Comparison of ENCODE assay signal across 8 mouse cellular contexts in genomic region chr5:36313353-36314079, GRCm38 (mm10).
A peak's percentile ranks its signal among the peaks of the same experiment; 100 is the strongest.
DNase-seq lines count a peak whose midpoint lies in the region; ATAC-seq and TF ChIP-seq lines count a peak whose summit lies in the region.

No protein-coding gene starts in this region.

- peak overlapping the region; percentile 42 for H3K4me2 ChIP-seq in heart, embryonic 16.5 days (ENCODE audit: low read depth, low read length)
- peak overlapping the region; percentile 31; the same call in 1 of the 2 replicates for H3K4me2 ChIP-seq in kidney, postnatal 0 days (ENCODE audit: low read length)

- peak; percentile 90 for ATAC-seq in heart, embryonic 16.5 days (replicated peaks; ENCODE audit: extremely low read depth, insufficient read depth, low FRiP score)
- ATAC-seq in kidney, postnatal 0 days (replicated peaks; ENCODE audit: low FRiP score, low read depth), result peak; percentile 85
- ATAC-seq in erythroid progenitor cell, adult 5-6 weeks (replicated peaks; ENCODE audit: low FRiP score, poor library complexity, severe bottlenecking), result no peak

- peak overlapping the region; percentile 34; the same call in 1 of the 2 replicates for H3K9ac ChIP-seq in heart, embryonic 16.5 days (ENCODE audit: low read length)
- no peak overlapping the region for H3K9ac ChIP-seq in kidney, postnatal 0 days (ENCODE audit: low read depth, low read length)

- H3K36me3 ChIP-seq in forebrain, embryonic 10.5 days (replicated peaks), result no peaks in the 10 kb centered on the region
- H3K36me3 ChIP-seq in heart, embryonic 16.5 days (ENCODE audit: control insufficient read depth, insufficient read depth), result no peaks in the 10 kb centered on the region
- no peaks in the 10 kb centered on the region for H3K36me3 ChIP-seq in kidney, postnatal 0 days (ENCODE audit: insufficient read depth, low read length)

- H3K4me1 ChIP-seq in forebrain, embryonic 10.5 days, result peaks cover 59% of the 10 kb centered on the region
- H3K4me1 ChIP-seq in heart, embryonic 16.5 days (ENCODE audit: control insufficient read depth, insufficient read depth, low read length), result peaks cover 20% of the 10 kb centered on the region
- peaks cover 11% of the 10 kb centered on the region for H3K4me1 ChIP-seq in kidney, postnatal 0 days (replicated peaks; ENCODE audit: insufficient read depth, low read length)

- no peak for TF ChIP-seq CTCF in kidney, postnatal 0 days (IDR thresholded peaks at IDR 0.05; ENCODE audit: low read depth)

- H3K4me3 ChIP-seq in forebrain, embryonic 10.5 days, result 0 out of 2 replicates have a peak overlapping the region, but pooled peaks have one; percentile 5
- H3K4me3 ChIP-seq in heart, embryonic 16.5 days (ENCODE audit: low read length), result peak overlapping the region; percentile 19; the same call in 1 of the 2 replicates
- H3K4me3 ChIP-seq in kidney, postnatal 0 days (replicated peaks; ENCODE audit: low read depth, low read length), result no peak overlapping the region

- H3K27me3 ChIP-seq in forebrain, embryonic 10.5 days (ENCODE audit: poor library complexity, severe bottlenecking), result no peaks in the 10 kb centered on the region
- H3K27me3 ChIP-seq in heart, embryonic 16.5 days (ENCODE audit: control insufficient read depth, insufficient read depth, low read length), result no peaks in the 10 kb centered on the region
- no peaks in the 10 kb centered on the region for H3K27me3 ChIP-seq in kidney, postnatal 0 days (ENCODE audit: insufficient read depth, low read length)

- no peaks in the 10 kb centered on the region for H3K9me3 ChIP-seq in forebrain, embryonic 10.5 days
- no peaks in the 10 kb centered on the region for H3K9me3 ChIP-seq in heart, embryonic 16.5 days (replicated peaks; ENCODE audit: control insufficient read depth, low read length)
- no peaks in the 10 kb centered on the region for H3K9me3 ChIP-seq in kidney, postnatal 0 days (replicated peaks; ENCODE audit: low read length)

- 31% methylated on average over 16 of the region's 16 CpGs for WGBS in forebrain, embryonic 10.5 days
- 28% methylated on average over 16 of the region's 16 CpGs for WGBS in heart, embryonic 16.5 days
- 28% methylated on average over 16 of the region's 16 CpGs for WGBS in kidney, postnatal 0 days

- H3K27ac ChIP-seq in forebrain, embryonic 10.5 days, result peak overlapping the region; percentile 86
- H3K27ac ChIP-seq in heart, embryonic 16.5 days (ENCODE audit: low read length), result peak overlapping the region; percentile 76
- peak overlapping the region; percentile 64 for H3K27ac ChIP-seq in kidney, postnatal 0 days

- DNase-seq in adrenal gland, postnatal 10 days, result peak; percentile 63
- DNase-seq in forebrain, embryonic 10.5 days (ENCODE audit: extremely low spot score, low spot score), result peak; percentile 63
- DNase-seq in kidney, postnatal 0 days (ENCODE audit: low spot score), result peak; percentile 92
- peak; percentile 68 to 82 for DNase-seq in lung, postnatal 4 days
- no peak for DNase-seq in thymus, adult 18-20 months
- no peak for DNase-seq in urinary bladder, postnatal 14 days (ENCODE audit: low spot score)

Comparison
In these comparisons a context has a peak if more than half of its experiments do, and no peak if none do; other contexts are left out.
1. DNase-seq: peak in adrenal gland, postnatal 10 days (single experiment), forebrain, embryonic 10.5 days (single experiment), kidney, postnatal 0 days (single experiment) and lung, postnatal 4 days (2 of 2); none in thymus, adult 18-20 months (0 of 2) and urinary bladder, postnatal 14 days (single experiment).
2. Peak in every context shown above with its lines, with median percentiles within 50 percentile points of each other: H3K27ac ChIP-seq.